Mouse (Mus musculus) G1E-ER4 (cell line): ENCODE measurements around the gene Crb2. TPM values are rescaled to one million over a fixed set of nuclear protein-coding genes. Genes with fewer than 3 reads are reported as not detected.

Experiments
- GATA1 ChIP-seq: IDR thresholded peaks from one replicate; pipeline ENCODE4 v1.8.0; 2012; ENCODE audit warnings: low read length, inconsistent platforms
- polyA plus RNA-seq: library from polyadenylated mRNA; stranded (reverse); fragments of >175 nt; gene quantifications from 2 replicates; pipeline ENCODE4 v1.2.3, GENCODE M21; 2012

Crb2 gene
- polyA plus RNA-seq, 1 experiment, result not detected

GRCm38 (mm10) chr2:37812401-37812800, 36.4 kb downstream of the Crb2 start:
- TF ChIP-seq GATA1, result no peak

DNA sequence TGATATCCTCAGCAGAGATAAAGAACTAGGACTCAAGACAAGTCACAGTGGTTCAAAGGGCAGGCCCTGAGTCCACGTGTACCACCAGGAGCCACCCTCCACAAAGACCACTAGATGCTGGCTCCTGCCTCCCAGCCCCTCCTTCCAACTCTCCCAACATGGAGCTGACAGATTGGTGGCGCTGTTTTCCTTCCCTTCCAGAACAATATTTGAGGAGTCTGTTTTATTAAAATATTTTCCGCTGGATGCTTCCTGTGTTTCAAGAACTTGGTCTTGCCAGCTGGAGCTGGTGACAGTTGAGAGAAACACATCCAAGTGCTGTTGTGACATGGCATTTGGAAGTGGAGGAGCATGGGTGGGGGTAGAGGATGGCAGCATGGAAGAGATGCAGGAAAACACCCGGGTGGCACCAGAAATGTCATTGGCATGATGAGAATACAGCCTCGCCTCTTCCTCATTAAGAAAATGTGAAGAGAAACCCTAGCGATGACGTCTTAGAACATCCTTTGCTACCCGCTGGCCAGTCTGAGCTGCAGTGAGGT, 38.8 kb downstream of the Crb2 start:
- TF ChIP-seq GATA1, result no peak

- no peak for TF ChIP-seq GATA1
Measured at GRCm38 (mm10) chr2:37815676-37816075, 39.6 kb downstream of the Crb2 start.

- no peak for TF ChIP-seq GATA1
Measured at GRCm38 (mm10) chr2:37818761-37819525, 42.9 kb downstream of the Crb2 start.

GRCm38 (mm10) chr2:37819526-37820152, 43.6 kb downstream of the Crb2 start:
- TF ChIP-seq GATA1, result no peak

DNA sequence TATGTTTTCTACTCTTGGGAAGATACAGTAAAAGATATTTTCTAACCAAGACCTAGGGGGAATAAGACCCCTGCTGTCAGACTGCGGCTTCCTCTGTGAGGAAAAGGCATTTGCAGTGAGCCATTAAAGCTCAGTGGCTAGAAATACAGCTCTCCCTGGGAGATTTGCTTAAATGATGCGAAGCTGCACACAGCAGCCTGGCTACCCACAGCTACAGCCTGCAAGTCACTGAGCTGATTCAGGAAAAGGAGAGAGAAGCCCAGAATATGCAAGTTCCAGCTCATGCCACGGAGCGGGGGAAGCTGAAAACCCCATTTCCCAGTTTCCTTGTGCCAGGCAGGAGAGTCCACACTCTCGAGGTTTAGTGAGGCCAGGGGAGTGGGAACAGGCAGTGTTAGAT, 46.1 kb downstream of the Crb2 start:
- no peak for TF ChIP-seq GATA1

DNA sequence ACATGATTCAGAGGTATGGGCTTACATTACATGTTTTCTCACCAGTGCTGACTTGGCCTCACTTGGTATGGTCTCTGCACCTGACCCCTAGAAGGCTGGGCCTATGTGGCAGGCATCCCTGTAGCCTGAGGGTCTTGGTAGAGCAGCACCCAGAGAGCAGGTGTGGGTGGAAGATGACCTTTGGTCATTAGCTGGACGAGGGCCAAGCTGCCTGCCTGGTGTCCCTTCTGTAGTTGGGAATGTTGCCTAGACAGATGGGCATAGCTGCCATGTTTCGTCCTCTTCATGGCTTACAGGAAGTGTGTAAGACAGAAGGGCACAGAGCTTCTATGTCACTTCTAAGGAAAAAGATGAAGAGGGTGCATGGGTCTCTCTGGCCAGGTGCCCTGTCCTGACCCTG, 47.8 kb downstream of the Crb2 start:
- no peak for TF ChIP-seq GATA1

DNA sequence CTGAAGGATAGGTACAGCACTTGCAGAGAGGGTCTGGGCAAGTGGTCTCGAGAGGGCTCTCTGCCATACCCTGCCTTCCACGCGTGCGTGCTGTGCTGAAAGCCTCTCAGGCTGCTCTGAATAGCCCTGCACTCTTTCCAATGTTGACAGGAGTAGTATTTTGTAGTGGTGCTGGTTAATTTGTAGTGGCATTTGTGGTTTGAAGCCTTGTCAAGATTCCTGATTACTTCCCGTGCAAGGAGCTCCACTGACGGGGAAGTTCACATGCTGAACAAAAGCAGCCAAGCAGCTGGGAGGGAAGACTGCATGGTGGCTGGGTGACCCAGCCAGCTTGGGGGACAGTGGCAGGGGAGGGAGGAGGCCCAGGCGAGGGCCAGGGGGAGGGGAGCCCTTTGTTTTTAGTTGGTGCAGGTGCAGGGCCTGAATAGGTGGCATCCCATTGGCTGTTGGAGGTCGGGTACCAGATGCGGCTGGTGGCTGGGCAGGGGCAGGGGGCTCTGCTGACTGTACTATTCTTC, 53.8 kb downstream of the Crb2 start:
- no peak for TF ChIP-seq GATA1

DNA sequence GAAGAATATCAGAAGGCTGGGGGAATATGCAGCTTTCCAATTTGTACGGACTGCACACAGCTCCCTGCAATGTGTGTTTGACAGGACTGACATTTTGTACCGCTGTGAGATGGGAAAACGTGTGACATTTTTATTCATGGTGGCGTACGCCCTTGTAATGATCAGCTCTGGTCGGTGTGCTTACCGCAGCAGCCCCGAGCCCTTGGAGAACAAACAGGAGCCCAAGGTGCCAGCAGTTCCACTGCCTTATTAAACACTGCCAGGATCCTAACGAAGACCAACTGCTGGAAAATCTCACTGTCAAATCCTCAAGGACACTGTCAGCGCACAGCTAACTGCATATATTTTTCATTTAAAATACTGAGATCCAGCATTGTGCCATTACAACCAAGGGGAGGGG, 56.2 kb downstream of the Crb2 start:
- TF ChIP-seq GATA1, result no peak

DNA sequence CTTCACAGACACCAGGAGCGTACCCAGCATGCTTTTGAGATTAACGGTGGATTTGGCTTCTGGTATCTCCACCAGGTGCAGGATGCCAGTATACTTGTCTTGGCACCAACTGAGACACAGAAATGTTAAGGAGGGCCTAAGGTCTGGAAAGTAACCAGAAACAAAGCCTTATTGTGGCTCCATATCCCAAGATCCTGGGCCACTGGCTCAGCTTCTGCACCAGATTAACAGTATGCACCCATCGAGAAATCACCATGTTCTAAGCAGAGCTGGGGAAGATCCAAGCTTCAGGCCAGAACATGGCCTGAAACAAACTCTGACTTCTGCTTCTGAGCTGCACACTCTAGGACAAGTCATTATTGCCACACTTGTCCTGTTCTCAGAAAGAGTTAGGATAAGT, 60.9 kb downstream of the Crb2 start:
- TF ChIP-seq GATA1, result no peak

DNA sequence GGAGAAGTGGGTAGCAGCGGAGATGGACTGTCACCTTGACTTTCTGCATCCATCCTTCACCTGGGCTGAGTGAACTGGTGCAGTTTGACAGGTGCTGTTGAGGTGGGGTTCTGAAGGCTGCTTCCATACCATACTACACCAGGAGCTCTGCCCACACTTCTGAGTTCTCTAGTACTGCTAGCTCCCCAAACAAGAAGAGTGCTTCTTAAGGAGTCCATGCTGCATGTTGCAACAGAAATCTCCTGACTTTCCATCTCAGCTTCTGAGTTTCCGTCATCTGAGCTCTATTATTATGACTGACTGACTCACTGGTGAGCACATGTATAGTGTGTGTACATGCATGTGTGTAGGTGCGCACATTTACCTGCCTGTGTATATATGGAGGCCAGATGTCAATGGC, 61.5 kb downstream of the Crb2 start:
- no peak for TF ChIP-seq GATA1

DNA sequence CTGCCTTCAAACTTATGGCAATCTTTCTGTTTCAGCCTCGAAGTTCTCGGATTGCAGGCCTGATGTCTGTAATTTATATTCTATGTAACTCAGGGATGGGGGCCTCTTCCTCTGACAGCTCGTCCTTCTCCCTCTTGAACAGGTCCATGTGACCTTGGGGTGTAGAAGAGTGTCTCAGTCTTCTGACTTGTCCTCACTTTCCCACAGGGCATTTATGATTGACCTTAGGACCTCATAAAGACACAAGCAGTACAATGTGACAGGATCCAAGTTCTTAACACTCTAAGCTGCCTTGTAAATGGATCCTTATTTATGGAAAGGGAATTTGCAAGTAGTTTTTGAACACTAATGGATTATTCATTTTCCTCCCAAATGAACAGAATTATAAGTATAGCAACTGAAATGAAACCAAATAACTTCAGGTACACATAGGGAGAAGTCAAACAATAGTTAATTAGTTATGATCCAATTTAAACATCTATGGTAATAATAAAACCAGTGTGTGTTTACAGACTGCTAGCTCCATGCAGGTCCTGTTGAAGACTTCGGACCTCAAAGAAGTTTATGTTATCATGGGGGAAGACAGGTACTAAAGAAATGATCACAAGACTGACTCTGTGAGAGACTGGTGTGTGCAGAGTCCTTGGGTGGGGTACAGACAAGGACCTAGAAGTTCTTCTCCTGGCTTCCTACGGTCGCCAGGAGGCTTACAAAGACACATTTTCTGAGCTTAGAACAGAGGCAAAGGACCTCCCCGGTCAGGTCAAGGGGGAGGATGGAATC, 62.3 kb downstream of the Crb2 start:
- no peak for TF ChIP-seq GATA1

- no peak for TF ChIP-seq GATA1
Measured at GRCm38 (mm10) chr2:37839922-37840321, 63.9 kb downstream of the Crb2 start.

- TF ChIP-seq GATA1, result no peak
Measured at GRCm38 (mm10) chr2:37842151-37842569, 66.1 kb downstream of the Crb2 start.

DNA sequence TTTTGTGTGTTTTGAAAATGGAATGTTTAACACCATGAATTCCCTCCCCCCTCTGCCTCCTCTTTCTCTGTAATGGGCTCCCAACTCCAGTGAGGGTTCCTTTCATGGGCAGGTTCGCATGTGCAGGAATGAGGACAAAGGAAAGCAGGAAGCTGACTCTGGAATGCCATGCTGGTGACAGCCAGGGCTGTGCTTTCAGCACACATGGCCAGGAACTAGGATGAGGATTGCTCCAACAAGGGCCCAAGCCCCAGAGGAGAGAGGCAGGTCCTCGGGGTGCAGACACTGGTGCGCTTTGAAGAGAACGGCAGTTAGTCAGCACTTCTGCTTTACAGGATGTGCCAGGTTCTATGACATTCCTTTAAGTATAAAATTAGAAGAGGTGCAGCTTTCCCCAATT, 66.7 kb downstream of the Crb2 start:
- TF ChIP-seq GATA1, result no peak

Other genes with a start within 250 kb of the Crb2 start
- gene Strbp, start 72.4 kb upstream of the Crb2 start, polyA plus RNA-seq, result 15.6 and 24.4 TPM in 2 replicates